Mouse (Mus musculus) midbrain, postnatal 0 days (tissue): ENCODE data around the gene Lsm3. TPM values are rescaled to one million over a fixed set of nuclear protein-coding genes. Genes with fewer than 3 reads are reported as not detected.

Experiments
- ATAC-seq: fragments of 200-750 bp; cut with Nextera tagmentation; 2 replicates; pipeline ENCODE4 v1.8.0; 2017; ENCODE audit warnings: moderate number of reproducible peaks, mild to moderate bottlenecking, moderate TSS enrichment, moderate library complexity; ENCODE audit not compliant: low FRiP score
- DNase-seq: peaks from one replicate; pipeline ENCODE4 v3.0.0-alpha.2; 2015; ENCODE audit warnings: low spot score
- H3K27ac ChIP-seq: fragments of 300-500 bp; sonication (generic); 2 replicates; pipeline ENCODE4 v1.5.1; 2014; ENCODE audit warnings: low read depth, mild to moderate bottlenecking, low read length, mixed read lengths
- H3K27me3 ChIP-seq: fragments of 300-500 bp; sonication (generic); 2 replicates; pipeline ENCODE4 v1.6.1; 2014; ENCODE audit warnings: low read length, control low read depth, mixed read lengths; ENCODE audit not compliant: insufficient read depth
- H3K36me3 ChIP-seq: fragments of 300-500 bp; sonication (generic); 2 replicates; pipeline ENCODE4 v1.6.1; 2014; ENCODE audit warnings: low read length, control low read depth, mixed read lengths; ENCODE audit not compliant: insufficient read depth
- H3K4me1 ChIP-seq: fragments of 300-500 bp; sonication (generic); 2 replicates; pipeline ENCODE4 v1.6.1; 2014; ENCODE audit warnings: mild to moderate bottlenecking, control low read depth, antibody characterized with exemption, low read length, mixed read lengths; ENCODE audit not compliant: insufficient read depth
- H3K4me2 ChIP-seq: fragments of 300-500 bp; sonication (generic); 2 replicates; pipeline ENCODE4 v1.6.1; 2014; ENCODE audit warnings: low read depth, mild to moderate bottlenecking, low read length, mixed read lengths; ENCODE audit not compliant: poor library complexity, severe bottlenecking
- H3K4me3 ChIP-seq: fragments of 300-500 bp; sonication (generic); 2 replicates; pipeline ENCODE4 v1.5.1; 2014; ENCODE audit warnings: low read depth, mild to moderate bottlenecking, low read length, moderate library complexity
- H3K9ac ChIP-seq: fragments of 300-500 bp; sonication (generic); replicated peaks from 2 replicates; pipeline ENCODE4 v1.6.1; 2014; ENCODE audit warnings: mild to moderate bottlenecking, low read length, moderate library complexity, mixed read lengths; ENCODE audit not compliant: poor library complexity, severe bottlenecking
- H3K9me3 ChIP-seq: fragments of 300-500 bp; sonication (generic); 2 replicates; pipeline ENCODE4 v1.6.1; 2016; ENCODE audit warnings: low read length, control low read depth
- CTCF ChIP-seq: IDR thresholded peaks from 2 replicates; pipeline ENCODE4 v1.5.1; 2016; ENCODE audit warnings: antibody characterized with exemption, mild to moderate bottlenecking
- WGBS: fragments of 180-500 bp; shearing (Covaris S2); extraction: QIAGEN DNeasy Blood & Tissue Kit; methylation state at CpG from one replicate; pipeline ENCODE4 v1.1.7; 2014; 5-methylcytosine and 5-hydroxymethylcytosine counted together
- polyA plus RNA-seq: library from polyadenylated mRNA; unstranded; fragments of >200 nt; fragmentation: Nextera tagmentation; extraction: Ambion mirVana; gene quantifications from 2 replicates; pipeline ENCODE4 v1.2.1, GENCODE M21; 2015
- total RNA-seq: library from RNA; depleted of rRNA; stranded (reverse); fragments of >200 nt; gene quantifications from 2 replicates; pipeline ENCODE4 v1.2.3, GENCODE M21; 2014

Lsm3 gene
- total and polyA plus RNA-seq, 2 experiments from 2014 or later: 38.6 to 169 TPM

- H3K27ac ChIP-seq: no peak overlapping the region
- peaks cover 79% of the 10 kb centered on the region for H3K36me3 ChIP-seq
- H3K4me1 ChIP-seq: no peaks in the 10 kb centered on the region
- DNase-seq (no peak), ATAC-seq (no peak)
- no peaks in the 10 kb centered on the region for H3K27me3 ChIP-seq
- TF ChIP-seq CTCF: no peak
- H3K4me3 ChIP-seq: no peak overlapping the region
- H3K4me2 ChIP-seq: no peak overlapping the region
- no peaks in the 10 kb centered on the region for H3K9me3 ChIP-seq
- no peak overlapping the region for H3K9ac ChIP-seq
- WGBS: 93% methylated on average over 15 of the region's 15 CpGs
Observed at GRCm38 (mm10) chr6:91486736-91487453, 28.8 kb upstream of the Lsm3 start.

GRCm38 (mm10) chr6:91488496-91489212 is 27.1 kb upstream of the Lsm3 start:
- no peak overlapping the region for H3K4me3 ChIP-seq
- no peak overlapping the region for H3K27ac ChIP-seq
- TF ChIP-seq CTCF: no peak
- no peaks in the 10 kb centered on the region for H3K27me3 ChIP-seq
- H3K9me3 ChIP-seq: no peaks in the 10 kb centered on the region
- ATAC-seq: no peak
- H3K9ac ChIP-seq: no peak overlapping the region
- 83% methylated on average over 9 of the region's 9 CpGs for WGBS
- no peaks in the 10 kb centered on the region for H3K4me1 ChIP-seq
- H3K36me3 ChIP-seq: peaks cover 71% of the 10 kb centered on the region
- H3K4me2 ChIP-seq: no peak overlapping the region
- DNase-seq: peak; percentile 14

GRCm38 (mm10) chr6:91489872-91490271 is 25.9 kb upstream of the Lsm3 start:
- no peak for ATAC-seq
- H3K27me3 ChIP-seq: no peaks in the 10 kb centered on the region
- H3K27ac ChIP-seq: no peak overlapping the region
- peaks cover 67% of the 10 kb centered on the region for H3K36me3 ChIP-seq
- TF ChIP-seq CTCF: no peak
- no peak overlapping the region for H3K9ac ChIP-seq
- H3K4me2 ChIP-seq: no peak overlapping the region
- no peak overlapping the region for H3K4me3 ChIP-seq
- no peak for DNase-seq
- 91% methylated on average over 10 of the region's 10 CpGs for WGBS
- H3K4me1 ChIP-seq: no peaks in the 10 kb centered on the region
- H3K9me3 ChIP-seq: no peaks in the 10 kb centered on the region

GRCm38 (mm10) chr6:91491004-91491403 is 24.7 kb upstream of the Lsm3 start:
- no peak overlapping the region for H3K27ac ChIP-seq
- H3K4me3 ChIP-seq: no peak overlapping the region
- H3K9me3 ChIP-seq: no peaks in the 10 kb centered on the region
- H3K4me2 ChIP-seq: no peak overlapping the region
- H3K9ac ChIP-seq: no peak overlapping the region; the same call in 1 of the 2 replicates
- ATAC-seq: no peak
- no peak for DNase-seq
- WGBS: 74% methylated on average over 6 of the region's 6 CpGs
- no peaks in the 10 kb centered on the region for H3K27me3 ChIP-seq
- H3K36me3 ChIP-seq: peaks cover 66% of the 10 kb centered on the region
- H3K4me1 ChIP-seq: no peaks in the 10 kb centered on the region
- TF ChIP-seq CTCF: no peak

DNA sequence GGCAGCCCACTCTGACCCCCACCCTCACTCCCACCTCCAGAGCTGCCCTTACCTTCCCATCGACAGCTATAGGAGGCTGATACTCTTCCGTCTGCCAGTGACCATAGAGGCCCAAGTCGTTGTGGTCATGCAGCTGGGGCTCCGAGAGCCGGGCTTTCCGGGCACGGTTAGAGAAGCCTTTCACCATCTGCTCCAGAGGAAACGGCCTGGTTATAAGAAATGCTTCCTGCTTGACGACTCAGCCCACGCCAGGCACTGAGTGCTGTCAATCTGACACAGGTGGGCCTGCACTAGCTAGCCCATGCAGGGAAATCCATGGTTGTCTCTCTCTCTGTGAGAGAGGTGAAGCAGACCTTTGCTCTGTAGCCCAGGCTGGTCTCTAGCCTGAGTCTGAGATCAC is 22.7 kb upstream of the Lsm3 start:
- no peak overlapping the region for H3K9ac ChIP-seq
- no peak overlapping the region for H3K4me2 ChIP-seq
- DNase-seq (no peak), ATAC-seq (no peak)
- no peaks in the 10 kb centered on the region for H3K27me3 ChIP-seq
- H3K4me1 ChIP-seq: no peaks in the 10 kb centered on the region
- no peak overlapping the region for H3K27ac ChIP-seq
- 89% methylated on average over 10 of the region's 10 CpGs for WGBS
- H3K9me3 ChIP-seq: no peaks in the 10 kb centered on the region
- TF ChIP-seq CTCF: no peak
- peaks cover 70% of the 10 kb centered on the region for H3K36me3 ChIP-seq
- H3K4me3 ChIP-seq: no peak overlapping the region

GRCm38 (mm10) chr6:91494526-91494925 is 21.2 kb upstream of the Lsm3 start:
- 90% methylated on average over 8 of the region's 8 CpGs for WGBS
- TF ChIP-seq CTCF: no peak
- Histone ChIP-seq H3K27ac (no peak overlapping the region), H3K9ac (no peak overlapping the region), H3K27me3 (no peaks in the 10 kb centered on the region), H3K36me3 (peaks cover 78% of the 10 kb centered on the region), H3K4me2 (no peak overlapping the region), H3K4me1 (no peaks in the 10 kb centered on the region), H3K4me3 (no peak overlapping the region), H3K9me3 (no peaks in the 10 kb centered on the region)
- ATAC-seq: no peak
- no peak for DNase-seq
